Mouse (Mus musculus) ES-Bruce4 (cell line): ENCODE data around the gene Gpn3. TPM values are rescaled to one million over a fixed set of nuclear protein-coding genes. Genes with fewer than 3 reads are reported as not detected.

Experiments
- H3K27ac ChIP-seq: 2 replicates; pipeline ENCODE4 v1.5.1; 2012; ENCODE audit warnings: low read length, inconsistent platforms; ENCODE audit not compliant: insufficient read depth
- H3K27me3 ChIP-seq: 2 replicates; pipeline ENCODE4 v1.6.1; 2012; ENCODE audit warnings: mild to moderate bottlenecking, low read length, inconsistent platforms; ENCODE audit not compliant: control insufficient read depth, poor library complexity, insufficient read depth, severe bottlenecking
- H3K36me3 ChIP-seq: 2 replicates; pipeline ENCODE4 v1.6.1; 2012; ENCODE audit warnings: inconsistent platforms, mild to moderate bottlenecking, low read length, moderate library complexity; ENCODE audit not compliant: control insufficient read depth, poor library complexity, insufficient read depth, severe bottlenecking
- H3K4me1 ChIP-seq: one replicate; pipeline ENCODE4 v1.8.1; 2011; ENCODE audit warnings: low read length; ENCODE audit not compliant: control insufficient read depth, insufficient read depth
- H3K4me3 ChIP-seq: 2 replicates; pipeline ENCODE4 v1.5.1; 2011; ENCODE audit warnings: low read depth, mild to moderate bottlenecking, low read length
- H3K9ac ChIP-seq: 2 replicates; pipeline ENCODE4 v1.6.1; 2012; ENCODE audit warnings: low read depth, mild to moderate bottlenecking, inconsistent platforms; ENCODE audit not compliant: poor library complexity, severe bottlenecking
- H3K9me3 ChIP-seq: replicated peaks from 2 replicates; pipeline ENCODE4 v1.6.1; 2012; ENCODE audit warnings: mild to moderate bottlenecking, low read length, inconsistent platforms; ENCODE audit not compliant: control insufficient read depth, poor library complexity, insufficient read depth, severe bottlenecking
- CTCF ChIP-seq: IDR thresholded peaks from one replicate; pipeline ENCODE4 v1.8.1; 2011; ENCODE audit warnings: low read depth, low read length
- EP300 ChIP-seq: IDR thresholded peaks from 2 replicates; pipeline ENCODE4 v1.6.1; 2011; ENCODE audit warnings: low read depth, low read length; ENCODE audit not compliant: insufficient read depth
- POLR2A ChIP-seq: IDR thresholded peaks from one replicate; pipeline ENCODE4 v1.8.1; 2011; ENCODE audit warnings: low read length; ENCODE audit not compliant: insufficient read depth
- polyA plus RNA-seq: library from polyadenylated mRNA; stranded (reverse); fragments of >200 nt; gene quantifications from 2 replicates; pipeline ENCODE4 v1.2.4, GENCODE M21; 2011; ENCODE audit warnings: low read depth; ENCODE audit not compliant: missing spikeins, insufficient read depth, insufficient read length

Gene Gpn3
- polyA plus RNA-seq, 1 experiment: 71.9 TPM

GRCm38 (mm10) chr5:122392227-122393004 lies 20.7 kb downstream of the Gpn3 start:
- no peaks in the 10 kb centered on the region for H3K9me3 ChIP-seq
- no peak overlapping the region for H3K27ac ChIP-seq
- peak overlapping the region; percentile 86 for H3K4me3 ChIP-seq
- peak overlapping the region; percentile 71 for H3K9ac ChIP-seq
- H3K36me3 ChIP-seq: no peaks in the 10 kb centered on the region
- H3K27me3 ChIP-seq: no peaks in the 10 kb centered on the region
- no peak for TF ChIP-seq EP300
- no peak for TF ChIP-seq POLR2A
- no peak for TF ChIP-seq CTCF
- no peaks in the 10 kb centered on the region for H3K4me1 ChIP-seq

GRCm38 (mm10) chr5:122393887-122394286 lies 22.2 kb downstream of the Gpn3 start:
- TF ChIP-seq EP300 (no peak), CTCF (peak; percentile 70)
- no peaks in the 10 kb centered on the region for H3K36me3 ChIP-seq
- no peak overlapping the region for H3K4me3 ChIP-seq
- no peaks in the 10 kb centered on the region for H3K4me1 ChIP-seq
- H3K27ac ChIP-seq: no peak overlapping the region
- H3K27me3 ChIP-seq: no peaks in the 10 kb centered on the region
- H3K9ac ChIP-seq: no peak overlapping the region
- H3K9me3 ChIP-seq: no peaks in the 10 kb centered on the region

GRCm38 (mm10) chr5:122396791-122397190 lies 25.1 kb downstream of the Gpn3 start:
- no peak for TF ChIP-seq POLR2A
- Histone ChIP-seq H3K9me3 (no peaks in the 10 kb centered on the region), H3K9ac (no peak overlapping the region), H3K27me3 (no peaks in the 10 kb centered on the region), H3K4me1 (no peaks in the 10 kb centered on the region), H3K27ac (no peak overlapping the region), H3K4me3 (no peak overlapping the region), H3K36me3 (no peaks in the 10 kb centered on the region)

GRCm38 (mm10) chr5:122397495-122397894 lies 25.8 kb downstream of the Gpn3 start:
- Histone ChIP-seq H3K9me3 (no peaks in the 10 kb centered on the region), H3K9ac (no peak overlapping the region), H3K4me3 (no peak overlapping the region), H3K27ac (no peak overlapping the region), H3K4me1 (no peaks in the 10 kb centered on the region), H3K27me3 (no peaks in the 10 kb centered on the region), H3K36me3 (no peaks in the 10 kb centered on the region)
- TF ChIP-seq POLR2A (no peak), CTCF (no peak), EP300 (no peak)

GRCm38 (mm10) chr5:122399871-122400270 lies 28.2 kb downstream of the Gpn3 start:
- no peaks in the 10 kb centered on the region for H3K4me1 ChIP-seq
- H3K9ac ChIP-seq: no peak overlapping the region
- H3K36me3 ChIP-seq: peaks cover 4% of the 10 kb centered on the region; the same call in 1 of the 2 replicates
- H3K27ac ChIP-seq: no peak overlapping the region
- no peak overlapping the region for H3K4me3 ChIP-seq
- TF ChIP-seq EP300 (no peak), CTCF (no peak), POLR2A (no peak)
- no peaks in the 10 kb centered on the region for H3K9me3 ChIP-seq
- no peaks in the 10 kb centered on the region for H3K27me3 ChIP-seq

GRCm38 (mm10) chr5:122400628-122401302 lies 29.1 kb downstream of the Gpn3 start:
- no peaks in the 10 kb centered on the region for H3K4me1 ChIP-seq
- no peak overlapping the region for H3K9ac ChIP-seq
- H3K36me3 ChIP-seq: peaks cover 7% of the 10 kb centered on the region; the same call in 1 of the 2 replicates
- no peak overlapping the region for H3K27ac ChIP-seq
- no peak overlapping the region for H3K4me3 ChIP-seq
- H3K27me3 ChIP-seq: no peaks in the 10 kb centered on the region
- TF ChIP-seq EP300 (no peak), POLR2A (no peak), CTCF (no peak)
- H3K9me3 ChIP-seq: no peaks in the 10 kb centered on the region
